Mouse (Mus musculus) gastrocnemius, postnatal 4 days (tissue): ENCODE measurements around the gene Btbd9. TPM values are rescaled to one million over a fixed set of nuclear protein-coding genes. Genes with fewer than 3 reads are reported as not detected.
"Not testable (repeated sequence)": the region's sequence is repeated elsewhere in the genome, so short reads cannot be mapped to it uniquely, and the experiment has no call there.

Experiments used
- DNase-seq, 2 experiments: peaks; one replicate each; pipeline ENCODE4 v3.0.0; 2021 to 2022; ENCODE audit warnings: low spot score in 2 of 2, mixed read lengths in 2 of 2
- total RNA-seq, 2 experiments: library from RNA; stranded (reverse); gene quantifications; 2 replicates each; pipeline ENCODE4 v1.2.3; 2021

The Btbd9 gene
- total RNA-seq, 2 experiments from 2014 or later: 24.1 to 32.6 TPM

DNA sequence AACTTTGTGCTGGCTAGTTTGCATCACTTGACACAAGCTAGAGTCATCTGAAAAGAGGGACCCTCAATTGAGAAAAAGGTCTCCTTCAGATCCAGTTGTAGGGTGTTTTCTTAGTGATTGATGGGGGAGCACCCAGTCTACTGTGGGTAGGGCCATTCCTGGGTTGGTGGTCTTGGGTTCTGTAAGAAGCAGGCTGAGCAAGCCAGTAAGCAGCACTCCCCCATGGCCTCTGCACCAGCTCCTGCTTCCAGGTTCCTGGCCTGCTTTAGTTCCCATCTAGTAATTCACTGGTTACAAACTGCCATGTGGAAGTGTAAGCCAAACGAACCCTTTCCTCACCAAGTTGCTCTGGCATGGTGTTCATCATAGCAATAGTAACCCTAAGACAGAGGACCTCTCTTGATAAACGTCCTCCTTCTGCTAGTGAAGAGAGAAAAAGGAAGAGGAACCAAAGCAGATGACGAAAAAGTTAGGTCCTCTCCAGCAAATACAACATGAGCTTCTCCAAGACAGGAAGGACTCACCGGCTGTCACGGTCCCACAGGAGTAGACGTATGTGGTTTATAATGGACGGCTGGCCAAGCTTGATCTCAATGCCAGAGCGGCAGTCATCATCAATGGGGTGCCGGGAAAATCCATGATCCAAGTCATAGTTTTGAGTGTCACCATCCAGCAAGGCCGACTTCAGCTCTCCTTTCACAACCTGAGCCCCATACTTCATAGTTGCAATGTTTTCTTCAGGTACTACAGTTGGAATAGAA is 59.5 kb downstream of the Btbd9 start:
- DNase-seq: no peak

DNA sequence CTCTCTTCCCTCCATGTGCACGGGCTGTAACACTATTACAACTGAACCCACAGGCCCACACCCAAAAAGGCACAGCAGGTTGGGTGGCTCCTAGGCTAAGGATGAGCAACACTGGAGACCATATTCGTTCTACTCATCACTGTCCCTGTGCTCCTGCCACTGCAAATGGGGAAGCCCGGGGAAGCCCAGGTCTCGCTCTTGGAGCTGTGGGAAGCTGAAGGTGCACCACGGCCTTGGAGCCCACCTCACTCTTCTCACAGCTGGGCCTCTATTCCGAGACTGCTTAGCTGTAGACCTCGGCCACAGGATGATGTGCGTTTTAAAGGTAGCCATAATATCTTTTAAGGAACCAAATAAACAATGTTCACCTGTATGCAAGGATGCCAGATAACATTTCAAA is 60.9 kb downstream of the Btbd9 start:
- DNase-seq: no peak

DNA sequence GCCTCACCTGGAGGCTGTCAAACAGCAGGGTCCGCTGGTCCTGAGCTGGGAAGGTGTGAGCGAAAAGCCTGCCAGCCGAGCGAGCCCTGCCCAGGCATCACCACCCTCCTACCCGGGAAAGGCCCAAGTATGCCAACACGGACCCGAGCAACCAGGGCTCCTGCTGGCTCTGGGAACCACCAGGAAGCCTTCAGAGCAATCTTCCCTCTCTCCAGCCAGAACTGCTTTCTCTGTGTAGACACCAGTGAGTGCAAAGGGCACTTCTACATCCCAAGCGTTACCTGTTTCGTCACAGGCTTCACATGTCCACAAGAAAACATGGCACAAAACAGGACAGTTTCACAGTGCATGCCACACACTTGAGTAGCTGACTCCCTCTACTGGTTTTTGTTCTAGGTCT is 63.3 kb downstream of the Btbd9 start:
- DNase-seq: no peak

DNA sequence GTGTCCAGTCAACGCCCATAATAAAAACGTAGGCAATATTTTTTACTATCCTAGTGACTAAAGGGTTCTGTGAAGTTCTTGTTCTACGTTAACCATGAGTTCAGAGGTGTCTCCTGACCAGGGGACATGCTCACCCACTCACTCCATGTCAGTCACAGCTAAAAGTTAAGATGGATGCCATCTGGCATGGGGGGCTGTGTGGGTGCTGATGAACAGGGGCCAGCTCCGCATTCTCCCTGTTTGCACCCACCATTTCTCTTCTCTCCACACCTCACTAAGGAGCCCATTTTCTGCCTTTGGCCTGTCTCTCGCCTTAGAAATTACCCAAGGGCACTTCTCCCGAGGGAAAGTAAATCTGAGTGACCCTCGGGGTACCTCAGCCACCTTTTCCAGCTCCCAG is 63.8 kb downstream of the Btbd9 start:
- no peak for DNase-seq

DNA sequence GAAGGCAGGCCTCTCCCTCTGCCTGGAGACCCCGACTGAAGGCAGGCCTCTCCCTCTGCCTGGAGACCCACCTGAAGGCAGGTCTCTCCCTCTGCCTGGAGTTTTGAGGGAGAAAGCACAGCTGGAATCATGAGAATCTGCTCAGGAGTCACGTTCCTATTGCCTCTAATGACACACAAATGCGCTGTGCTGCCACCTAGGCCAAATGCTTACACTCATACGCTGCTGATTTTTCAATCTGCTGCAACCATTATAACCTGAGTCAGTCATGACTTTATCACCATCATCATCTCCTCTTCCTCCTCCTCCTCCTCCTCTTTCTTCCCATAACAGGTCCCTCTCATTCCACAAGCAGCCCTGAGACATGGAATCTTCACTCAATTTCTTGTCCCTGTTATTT is 64.3 kb downstream of the Btbd9 start:
- DNase-seq: no peak

DNA sequence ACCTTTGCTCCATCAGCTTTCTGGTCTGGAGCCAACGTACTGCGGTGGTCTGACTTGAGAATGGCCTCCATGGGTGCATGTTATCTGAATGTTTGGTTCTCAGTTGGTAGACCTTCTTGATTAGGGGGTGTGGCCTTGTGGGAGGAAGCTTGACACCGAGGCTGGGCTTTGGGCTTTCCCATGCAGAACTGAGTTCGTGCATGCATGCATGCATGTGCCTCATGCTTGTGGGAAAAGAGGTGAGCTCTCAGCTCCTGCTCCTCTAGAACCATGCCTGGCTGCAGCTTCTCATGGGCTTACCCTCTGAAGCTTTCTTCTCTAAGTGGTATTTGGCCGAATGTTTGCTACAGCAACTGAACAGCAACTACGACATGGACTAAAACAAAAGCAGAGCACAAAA is 64.9 kb downstream of the Btbd9 start:
- DNase-seq: no peak

DNA sequence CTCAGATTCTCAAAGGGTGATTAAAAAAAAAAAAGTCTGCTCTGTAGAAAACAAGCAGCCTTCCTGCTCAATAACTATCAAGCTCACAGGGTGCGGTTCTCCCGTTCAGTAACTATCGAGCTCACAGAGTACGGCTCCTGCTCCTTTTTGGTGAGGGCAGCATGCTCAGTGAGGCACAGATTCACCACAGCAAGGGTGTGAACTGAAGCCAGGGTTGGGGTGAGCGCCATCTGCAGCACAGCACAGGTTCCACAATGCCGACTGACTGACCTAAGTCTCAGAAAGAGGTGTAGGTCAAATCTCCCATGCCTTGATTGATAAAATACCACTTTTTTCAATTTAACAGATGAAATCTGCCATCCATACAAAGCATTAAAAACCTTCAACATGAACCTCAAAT is 66.1 kb downstream of the Btbd9 start:
- DNase-seq: no peak

DNA sequence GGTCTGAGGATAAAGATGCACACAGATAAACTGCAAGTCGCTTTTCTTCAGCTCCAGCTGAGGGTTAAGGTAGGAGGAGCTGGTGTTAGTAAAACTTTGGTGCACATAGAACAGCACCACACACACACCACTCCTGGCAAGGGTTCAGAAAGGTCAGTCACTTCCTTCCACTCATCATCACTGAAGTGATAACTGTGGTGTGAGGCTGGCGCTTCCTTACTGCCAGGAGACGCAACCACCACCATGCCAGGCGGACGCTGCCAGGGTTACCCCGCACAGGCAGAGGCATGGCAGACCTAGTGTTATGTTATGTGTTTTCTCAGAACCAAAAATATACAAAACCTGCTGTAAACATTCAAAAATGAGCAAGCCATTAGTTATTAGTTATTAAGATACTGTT is 66.6 kb downstream of the Btbd9 start:
- DNase-seq: no peak

DNA sequence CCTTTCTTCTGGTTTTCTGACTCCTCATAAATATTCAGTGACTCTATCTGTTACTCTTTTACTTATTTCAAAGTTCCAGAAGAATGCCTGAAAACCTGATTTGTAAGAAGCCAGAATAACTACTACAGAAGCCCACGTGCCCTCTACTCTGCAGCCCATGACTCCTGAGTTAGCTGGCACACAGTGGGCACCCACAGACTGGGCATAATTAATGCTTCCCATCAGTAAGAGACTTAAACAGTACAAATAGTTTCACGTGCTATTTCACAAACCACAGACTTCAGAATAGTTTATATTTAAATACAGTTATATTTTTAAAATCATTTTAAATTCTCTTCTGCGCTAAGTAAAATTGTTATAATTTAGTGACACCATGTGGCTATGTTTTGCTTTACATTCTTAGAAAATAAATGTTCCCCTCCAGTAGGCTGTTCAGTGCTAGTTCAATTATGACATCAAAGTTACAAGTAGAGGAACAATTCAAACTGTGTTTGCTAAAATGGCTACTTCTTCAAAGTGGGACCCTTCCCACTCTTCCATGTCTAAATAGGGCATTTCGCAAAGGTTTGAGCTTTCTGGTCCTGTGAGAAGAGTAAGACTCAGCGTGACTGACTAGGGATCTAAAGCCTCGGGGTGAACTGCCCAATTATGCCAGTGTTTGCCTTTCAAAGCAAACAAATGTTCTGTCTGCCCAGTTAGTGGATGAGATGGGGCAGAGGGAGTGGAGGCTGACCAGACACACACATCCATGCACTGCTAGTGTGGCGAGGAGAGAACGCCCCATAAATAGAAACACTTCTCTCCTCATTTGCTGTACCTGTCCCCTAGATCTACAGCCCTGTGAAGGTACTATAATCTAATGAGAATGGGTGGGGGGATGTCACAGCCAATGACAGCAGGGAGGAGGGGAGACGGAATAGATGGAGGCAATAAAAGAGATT is 68.4 kb downstream of the Btbd9 start:
- no peak for DNase-seq

DNA sequence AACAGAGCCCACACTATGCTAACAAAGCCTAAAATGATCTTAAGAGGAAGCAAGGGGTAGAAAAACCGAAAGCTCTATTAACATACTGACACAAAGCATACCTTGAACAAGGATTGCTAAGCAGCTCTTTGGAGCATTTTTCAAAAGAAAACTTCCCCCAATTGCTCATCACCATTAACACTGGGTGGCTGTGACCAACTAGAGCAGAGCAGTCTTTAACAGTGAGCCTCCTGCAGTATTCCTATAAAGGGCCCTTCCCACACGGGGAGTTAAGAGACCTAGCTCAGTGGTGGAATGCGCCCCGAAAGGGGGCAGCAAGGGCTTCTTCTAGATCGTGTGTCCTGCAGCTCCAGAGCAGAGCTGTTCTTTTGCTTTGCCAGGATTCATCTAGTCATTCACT is 69.4 kb downstream of the Btbd9 start:
- no peak for DNase-seq

DNA sequence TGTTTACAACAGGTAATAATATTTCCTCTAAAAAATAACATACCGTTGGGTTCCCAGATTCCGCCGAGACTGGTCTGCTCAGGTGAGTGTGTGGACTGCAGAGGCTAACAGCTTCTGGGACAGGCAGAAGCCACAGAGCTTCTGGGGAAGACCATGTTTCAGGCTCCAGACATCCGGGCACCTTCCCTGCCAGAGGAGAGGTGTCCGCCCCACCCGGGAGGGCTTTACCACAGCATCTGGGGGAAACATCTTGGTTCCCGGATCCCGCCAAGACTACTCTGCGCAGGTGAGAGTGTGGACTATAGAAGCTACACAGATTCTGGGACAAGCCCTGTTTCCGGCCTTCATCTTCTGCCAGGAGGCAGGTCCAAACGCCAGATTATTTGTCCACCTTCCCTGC is 76.7 kb downstream of the Btbd9 start:
- not testable (repeated sequence) for DNase-seq

DNA sequence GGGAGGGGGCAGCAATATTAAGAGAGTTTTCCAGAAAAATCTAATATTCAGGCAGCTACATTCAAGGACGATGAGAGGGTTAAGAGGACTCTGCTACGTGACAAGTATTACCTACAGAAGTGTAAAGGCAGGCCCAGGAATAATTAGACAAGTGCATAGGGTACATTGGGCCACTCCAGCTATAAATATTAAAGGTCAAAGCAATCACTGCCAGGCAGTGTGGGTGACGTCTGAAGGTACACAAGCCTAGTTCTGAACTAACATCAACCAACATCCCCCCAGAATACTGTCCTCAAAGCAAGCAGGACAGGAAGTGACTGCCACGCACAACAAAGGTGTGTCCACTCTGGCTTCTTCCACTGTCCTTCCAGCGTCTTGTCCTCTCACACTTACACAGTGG is 77.5 kb downstream of the Btbd9 start:
- DNase-seq: no peak

DNA sequence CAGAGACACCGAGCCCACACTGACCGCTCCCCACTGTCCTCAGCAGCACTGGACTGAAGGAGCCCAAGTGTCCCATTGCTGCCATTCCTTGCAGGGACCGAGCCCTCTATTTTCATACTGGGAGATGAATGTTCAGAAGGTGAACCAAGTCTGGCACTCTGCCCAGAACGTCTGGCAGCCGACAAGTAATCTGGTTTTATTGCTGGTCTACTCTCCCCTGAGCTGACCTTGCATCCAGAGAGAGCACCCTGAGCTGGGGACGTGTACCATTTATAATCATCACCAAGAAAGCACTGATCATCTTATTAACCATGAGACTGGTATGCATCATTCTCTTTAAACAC is 77.9 kb downstream of the Btbd9 start:
- DNase-seq: peak in 1 of 2 experiments; percentile 60

DNA sequence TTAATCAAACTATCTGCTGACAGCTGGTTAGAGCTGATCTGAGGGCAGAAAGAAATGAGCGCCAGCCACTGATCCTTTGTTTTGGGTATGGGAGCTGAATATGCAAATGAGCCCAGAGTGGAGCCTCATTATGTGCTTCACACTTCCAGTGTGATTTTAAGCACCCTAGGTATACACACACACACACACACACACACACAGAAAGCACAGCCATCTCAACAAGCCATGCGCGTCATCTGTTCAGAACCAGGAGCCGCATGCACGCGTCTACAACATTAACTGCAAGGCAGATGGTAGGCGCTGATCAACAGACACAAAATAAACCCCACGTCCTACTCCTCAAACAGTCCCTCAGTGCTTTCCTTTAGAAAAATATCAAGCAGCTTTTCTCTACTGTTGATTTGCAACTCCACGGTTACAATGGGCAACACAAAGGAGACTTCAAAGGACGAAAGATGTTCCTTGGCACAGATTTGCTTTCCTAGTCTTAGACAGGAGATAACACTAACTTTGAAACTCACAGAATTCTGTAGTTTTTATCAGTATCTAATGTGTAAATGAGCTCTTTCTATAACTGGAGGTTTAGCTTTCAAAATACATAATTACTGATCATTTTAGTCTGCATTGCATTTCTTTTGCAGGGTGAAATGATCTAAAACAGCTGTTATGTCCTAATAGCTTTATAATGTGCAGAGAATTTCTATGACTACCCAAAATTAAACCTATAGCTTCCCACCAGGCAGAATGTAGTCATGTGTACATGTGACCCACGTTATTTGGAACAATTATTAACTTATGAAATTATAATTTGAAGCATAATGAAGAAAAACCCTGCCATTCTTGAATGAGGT is 78.5 kb downstream of the Btbd9 start:
- DNase-seq: no peak

DNA sequence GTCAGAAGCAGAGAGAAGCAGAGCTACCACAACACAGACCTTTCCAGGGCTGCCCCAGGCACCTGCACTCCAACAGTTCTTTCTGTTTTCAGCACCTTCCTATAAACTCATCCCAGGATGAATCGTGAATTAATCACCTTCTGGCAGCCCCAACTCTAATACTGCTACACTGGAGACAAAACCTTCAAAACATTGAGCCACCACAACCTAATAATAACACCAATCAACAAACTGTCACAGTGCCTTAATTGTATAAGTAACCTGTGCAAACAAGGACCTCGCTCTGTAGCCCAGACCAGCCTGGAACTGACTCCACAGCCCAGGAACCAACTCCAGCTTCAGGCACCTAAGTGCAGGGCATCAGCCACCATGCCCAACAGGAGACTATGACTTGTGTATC is 80.7 kb downstream of the Btbd9 start:
- no peak for DNase-seq

DNA sequence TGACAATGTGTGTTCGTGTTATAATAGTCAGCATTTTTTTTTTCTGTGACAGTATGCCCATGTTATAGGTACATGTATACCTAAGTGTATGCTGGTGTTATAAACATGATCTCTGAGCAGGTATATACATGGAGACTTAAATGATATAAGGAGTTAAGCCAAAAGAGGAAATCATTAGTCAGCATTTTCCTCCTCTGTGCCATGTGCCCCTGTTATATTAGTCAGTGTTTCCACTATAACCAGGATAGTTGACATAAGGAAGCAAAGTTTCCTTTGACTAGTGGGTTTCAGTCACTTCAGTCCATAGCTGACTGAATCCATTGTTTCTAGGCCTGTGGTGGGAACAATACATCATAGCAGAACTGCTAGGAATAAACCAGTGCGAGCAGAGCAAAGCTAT is 81.1 kb downstream of the Btbd9 start:
- no peak for DNase-seq

DNA sequence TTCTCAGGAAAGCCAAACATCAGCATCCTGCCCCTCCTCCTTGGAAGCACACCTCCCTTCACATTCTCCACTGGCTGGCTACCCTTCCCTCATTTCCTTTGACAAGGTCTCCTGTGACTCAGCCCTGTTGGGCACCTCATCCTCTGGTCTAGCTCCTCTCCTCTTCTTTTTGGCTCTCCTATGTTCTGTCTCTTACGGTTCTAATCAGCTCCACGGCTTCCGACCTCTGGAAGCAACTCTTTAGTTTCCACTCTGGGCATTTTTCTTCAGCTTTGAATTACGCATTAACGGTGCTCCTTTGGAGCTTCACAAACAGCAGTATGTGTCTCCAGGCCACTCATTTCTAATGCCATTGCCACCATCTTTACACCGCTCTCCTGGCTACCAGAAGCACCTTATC is 82.8 kb downstream of the Btbd9 start:
- DNase-seq: no peak

DNA sequence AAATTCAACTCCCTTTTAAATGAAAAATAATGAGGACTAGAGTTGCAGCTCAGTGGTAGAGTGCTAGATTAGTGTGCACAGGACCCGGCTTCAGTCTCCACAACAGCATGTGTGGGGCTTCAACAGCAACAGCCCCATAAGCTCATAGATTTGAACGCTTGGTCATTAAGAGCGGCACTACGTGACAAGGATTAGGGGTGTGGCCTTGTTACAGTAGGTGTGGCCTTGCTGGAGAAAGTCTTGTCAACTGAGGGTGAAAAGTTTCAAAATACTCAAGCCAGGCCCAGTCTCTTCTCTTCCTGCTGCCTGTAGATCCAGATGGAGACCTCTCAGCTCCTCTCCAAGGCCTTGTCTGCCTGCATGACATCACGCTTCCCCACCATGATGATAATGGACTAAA is 84.1 kb downstream of the Btbd9 start:
- no peak for DNase-seq

DNA sequence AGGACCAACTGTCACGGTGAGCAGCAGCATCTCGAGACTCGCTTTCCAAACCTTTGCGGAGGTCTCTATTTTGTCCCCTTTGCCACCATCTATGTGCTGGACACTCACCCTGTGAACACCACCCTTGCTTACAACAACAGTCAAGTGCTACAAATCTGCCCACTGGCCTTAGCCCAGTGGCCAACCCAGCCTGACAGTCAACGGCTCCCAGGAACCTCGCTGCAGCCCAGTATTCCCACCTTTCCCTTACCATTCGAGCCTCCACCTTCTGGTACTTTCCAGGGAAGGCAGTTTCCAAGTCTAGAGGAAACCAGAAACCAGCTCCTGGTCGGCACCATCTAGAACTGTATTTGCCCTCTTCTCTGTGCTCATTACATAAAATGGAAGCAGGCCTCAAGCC is 84.7 kb downstream of the Btbd9 start:
- no peak for DNase-seq

DNA sequence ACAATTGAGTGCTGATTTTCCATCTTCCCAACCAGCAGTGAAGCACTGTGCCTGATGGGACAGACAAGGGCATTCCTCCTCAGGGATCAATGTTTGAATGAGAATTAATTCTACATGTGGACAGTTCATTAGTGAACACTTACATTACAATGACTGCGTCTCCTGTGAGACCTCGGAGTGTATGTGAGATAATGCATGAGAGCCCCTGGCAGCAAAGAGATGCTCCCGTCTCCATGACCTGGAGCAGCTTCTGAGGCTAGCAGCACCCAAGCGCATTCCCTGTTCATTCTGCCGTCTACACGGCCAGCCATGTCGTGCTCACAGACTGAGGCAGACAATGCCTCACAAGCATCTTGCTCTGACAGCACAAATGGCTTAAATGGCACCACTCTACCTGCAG is 85.7 kb downstream of the Btbd9 start:
- DNase-seq: no peak

DNA sequence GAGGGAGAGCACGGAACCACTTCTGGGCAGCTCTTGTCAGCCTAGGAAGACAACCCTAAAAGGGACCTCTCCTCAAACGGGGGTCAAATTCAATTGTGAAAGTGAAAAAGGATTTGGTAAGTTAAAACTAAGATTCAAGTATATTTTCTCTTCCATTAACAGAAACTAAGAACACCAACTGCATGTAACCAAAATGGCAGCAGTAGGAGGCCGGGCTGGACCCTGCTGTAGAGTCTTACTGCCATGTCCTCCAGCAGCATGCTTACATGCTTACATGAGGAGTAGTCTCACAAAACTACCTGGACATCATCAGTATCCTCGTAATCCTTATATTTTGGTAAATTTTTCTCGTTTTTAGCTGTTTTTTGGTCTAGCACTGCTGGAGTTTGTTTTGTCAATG is 86.2 kb downstream of the Btbd9 start:
- DNase-seq: no peak

DNA sequence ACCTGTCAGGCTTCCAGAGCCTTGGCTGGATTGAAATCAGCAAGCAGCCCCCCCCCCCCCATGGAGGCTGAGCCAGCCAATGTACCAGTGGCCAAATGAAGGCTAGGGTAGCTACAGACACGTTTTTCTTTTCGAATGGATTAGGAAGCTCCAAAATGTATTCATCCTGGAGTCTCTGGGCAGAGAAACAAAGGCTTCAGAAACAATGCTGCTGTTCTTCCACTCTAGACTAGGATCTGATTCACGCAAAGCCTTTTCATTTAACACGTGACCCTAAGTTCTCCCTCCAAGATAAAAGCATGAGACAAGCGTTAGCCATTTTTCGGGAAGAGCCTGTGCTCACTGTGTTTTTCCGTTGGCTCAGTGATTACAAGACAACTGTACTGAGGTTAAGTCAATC is 86.7 kb downstream of the Btbd9 start:
- no peak for DNase-seq
